ENCODE assay signal across 1 mouse cellular context in the genomic region with DNA sequence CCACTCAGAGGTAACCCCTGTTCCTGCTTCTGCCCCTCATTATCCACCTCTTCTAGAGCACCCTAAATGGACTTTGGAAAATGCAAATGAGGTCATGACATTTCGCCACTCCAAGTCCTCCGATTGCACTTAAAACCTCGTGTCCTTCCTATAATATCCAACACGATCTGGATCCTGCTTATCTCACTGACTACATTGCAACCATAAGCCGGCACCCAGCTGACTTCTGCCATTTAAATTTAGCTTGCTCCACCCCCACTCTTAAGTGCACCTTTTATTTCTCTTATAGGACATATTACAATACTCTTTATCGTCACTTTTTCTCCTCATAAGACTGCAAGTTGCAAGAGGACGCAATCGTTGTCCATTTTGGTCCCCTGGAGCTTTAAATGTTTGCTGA.
TF ChIP-seq lines count a peak whose summit lies in the region.

No protein-coding gene starts in this region.

TF ChIP-seq in CH12.LX, 34 proteins besides CTCF, POLR2A, EP300 and RAD21:
- TF ChIP-seq POLR2AphosphoS2 (IDR thresholded peaks at IDR 0.05; ENCODE audit: low read depth, low read length): no peak
- TF ChIP-seq IRF4 (IDR thresholded peaks at IDR 0.05; ENCODE audit: low read depth, low read length): no peak
- TF ChIP-seq MXI1 (IDR thresholded peaks at IDR 0.05; ENCODE audit: low read depth, low read length): no peak
- no peak for TF ChIP-seq RCOR1 (conservative IDR thresholded peaks at IDR 0.05; ENCODE audit: low read depth, low read length)
- no peak for TF ChIP-seq ZNF384 (IDR thresholded peaks at IDR 0.05; ENCODE audit: low read depth, low read length)
- no peak for TF ChIP-seq MYC (IDR thresholded peaks at IDR 0.05; ENCODE audit: low read depth, low read length)
- TF ChIP-seq NELFE (IDR thresholded peaks at IDR 0.05; ENCODE audit: low read depth, low read length): no peak
- no peak for TF ChIP-seq SMC3 (IDR thresholded peaks at IDR 0.05; ENCODE audit: low read depth, low read length)
- no peak for TF ChIP-seq HCFC1 (IDR thresholded peaks at IDR 0.05; ENCODE audit: low read depth, low read length)
- TF ChIP-seq MEF2A (IDR thresholded peaks at IDR 0.05; ENCODE audit: borderline replicate concordance, low read depth, low read length): no peak
- no peak for TF ChIP-seq CHD2 (IDR thresholded peaks at IDR 0.05; ENCODE audit: low read length)
- no peak for TF ChIP-seq TCF12 (IDR thresholded peaks at IDR 0.05; ENCODE audit: low read depth, low read length)
- TF ChIP-seq ETS1 (conservative IDR thresholded peaks at IDR 0.05; ENCODE audit: low read depth, low read length): no peak
- no peak for TF ChIP-seq SIN3A (IDR thresholded peaks at IDR 0.05; ENCODE audit: low read length)
- no peak for TF ChIP-seq KAT2A (IDR thresholded peaks at IDR 0.05; ENCODE audit: insufficient replicate concordance, low read length)
- no peak for TF ChIP-seq BHLHE40 (IDR thresholded peaks at IDR 0.05; ENCODE audit: low read depth, low read length)
- TF ChIP-seq E2F4 (IDR thresholded peaks at IDR 0.05; ENCODE audit: insufficient replicate concordance, low read depth, low read length): no peak
